Mouse (Mus musculus) E14TG2a.4 (cell line): ENCODE measurements at regions not wholly inside any gene's neighbourhood (a gene's known extent, or its start where the extent isn't known, plus 50 kb on each side); places are given as distances from the start of the nearest gene placed in this dataset.

ENCODE experiments used
- H3K27me3 ChIP-seq: 2 replicates; pipeline ENCODE4 v1.6.1; 2014; ENCODE audit warnings: low read length, control low read depth; ENCODE audit not compliant: insufficient read depth
- H3K36me3 ChIP-seq: 2 replicates; pipeline ENCODE4 v1.6.1; 2014; ENCODE audit warnings: low read length, control low read depth; ENCODE audit not compliant: insufficient read depth
- H3K4me1 ChIP-seq: replicated peaks from 2 replicates; pipeline ENCODE4 v1.6.1; 2014; ENCODE audit warnings: low read depth, low read length, control low read depth
- H3K4me3 ChIP-seq: replicated peaks from 2 replicates; pipeline ENCODE4 v1.5.1; 2014; ENCODE audit warnings: mild to moderate bottlenecking, low read length
- H3K9me3 ChIP-seq: 2 replicates; pipeline ENCODE4 v1.6.1; 2014; ENCODE audit warnings: low read length, control low read depth
- CTCF ChIP-seq: conservative IDR thresholded peaks from 2 replicates; pipeline ENCODE4 v1.5.1; 2014; ENCODE audit warnings: low read length
- NANOG ChIP-seq: IDR thresholded peaks from 2 replicates; pipeline ENCODE4 v1.6.1; 2014; ENCODE audit warnings: borderline replicate concordance, low read length, mixed read lengths
- POU5F1 ChIP-seq: IDR thresholded peaks from 2 replicates; pipeline ENCODE4 v1.6.1; 2014; ENCODE audit warnings: low read length, borderline replicate concordance

DNA sequence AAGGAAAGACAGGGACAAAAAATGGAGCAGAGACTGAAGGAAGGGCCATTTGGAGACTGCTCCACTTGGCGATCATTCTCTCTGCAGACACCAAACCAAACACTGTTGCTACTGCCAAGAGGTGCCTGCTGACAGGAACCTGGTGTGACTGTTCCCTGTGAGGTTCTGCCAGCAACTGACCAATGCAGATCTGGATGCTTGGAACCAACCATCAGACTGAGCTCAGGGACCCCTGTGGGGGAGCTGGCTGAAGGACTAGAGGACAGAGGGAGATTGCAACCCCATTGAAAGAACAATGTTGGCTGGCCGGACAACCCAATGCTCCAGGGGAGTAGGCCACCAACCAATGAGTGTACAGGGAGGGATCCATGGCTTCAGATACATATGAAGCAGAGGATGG lies 139.2 kb upstream of the Cep126 start:
- TF ChIP-seq NANOG = no peak
- no peak for TF ChIP-seq POU5F1
- TF ChIP-seq CTCF = no peak
- no peaks in the 10 kb centered on the region for H3K27me3 ChIP-seq
- no peaks in the 10 kb centered on the region for H3K9me3 ChIP-seq
- no peaks in the 10 kb centered on the region for H3K4me1 ChIP-seq
- no peaks in the 10 kb centered on the region for H3K36me3 ChIP-seq
- H3K4me3 ChIP-seq = no peak overlapping the region

DNA sequence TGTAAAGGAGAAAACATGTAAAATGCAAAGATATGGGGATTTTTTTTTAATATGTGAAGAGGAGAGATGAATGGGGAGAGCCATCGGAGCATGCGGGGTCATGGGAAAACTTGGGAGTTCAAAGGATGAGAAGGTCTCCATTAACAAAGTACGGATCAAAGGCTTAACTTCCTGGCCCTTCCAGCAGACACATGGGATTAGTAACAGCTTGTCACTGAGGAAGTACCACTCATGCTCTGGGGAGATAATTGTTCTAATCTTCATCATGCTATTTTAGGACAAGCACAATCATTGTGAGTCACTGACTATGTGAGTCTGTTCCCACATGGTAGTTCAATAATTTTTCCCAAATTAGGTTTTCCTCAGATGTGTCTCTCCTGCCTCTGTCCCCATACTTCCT lies 115.4 kb upstream of the Cep126 start:
- no peaks in the 10 kb centered on the region for H3K4me1 ChIP-seq
- H3K9me3 ChIP-seq = no peaks in the 10 kb centered on the region
- no peaks in the 10 kb centered on the region for H3K27me3 ChIP-seq
- H3K4me3 ChIP-seq = no peak overlapping the region
- no peak for TF ChIP-seq CTCF
- TF ChIP-seq POU5F1 = no peak
- no peak for TF ChIP-seq NANOG
- H3K36me3 ChIP-seq = no peaks in the 10 kb centered on the region

DNA sequence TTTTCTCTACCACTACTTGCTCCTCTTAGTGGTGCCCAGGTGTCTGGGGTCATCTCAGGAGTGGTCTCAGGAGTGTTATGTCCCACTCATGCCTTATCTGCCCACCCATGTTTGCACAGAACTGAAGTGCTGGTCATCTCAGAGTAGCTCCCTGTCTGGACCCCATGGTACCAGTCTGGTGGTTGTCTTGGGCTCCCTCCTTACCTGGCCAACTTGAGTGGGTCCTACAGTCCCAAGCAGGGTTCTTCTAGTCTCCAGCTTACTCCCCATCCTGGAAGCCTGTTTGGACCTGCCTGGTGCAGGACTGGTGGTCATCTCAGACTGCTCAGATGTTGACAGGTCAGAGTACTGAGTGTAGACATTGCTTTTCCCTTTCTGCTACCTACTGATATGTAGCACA lies 94.0 kb upstream of the Cep126 start:
- TF ChIP-seq POU5F1 (no peak), NANOG (no peak), CTCF (no peak)
- Histone ChIP-seq H3K4me3 (no peak overlapping the region), H3K27me3 (no peaks in the 10 kb centered on the region), H3K36me3 (no peaks in the 10 kb centered on the region), H3K4me1 (no peaks in the 10 kb centered on the region), H3K9me3 (no peaks in the 10 kb centered on the region)

GRCm38 (mm10) chr9:8226415-8226814 lies 92.3 kb upstream of the Cep126 start:
- Histone ChIP-seq H3K36me3 (no peaks in the 10 kb centered on the region), H3K4me3 (no peak overlapping the region), H3K9me3 (no peaks in the 10 kb centered on the region), H3K4me1 (peaks cover 8% of the 10 kb centered on the region; the same call in 1 of the 2 replicates), H3K27me3 (peaks cover 12% of the 10 kb centered on the region)
- TF ChIP-seq CTCF = peak; percentile 37
- no peak for TF ChIP-seq POU5F1

DNA sequence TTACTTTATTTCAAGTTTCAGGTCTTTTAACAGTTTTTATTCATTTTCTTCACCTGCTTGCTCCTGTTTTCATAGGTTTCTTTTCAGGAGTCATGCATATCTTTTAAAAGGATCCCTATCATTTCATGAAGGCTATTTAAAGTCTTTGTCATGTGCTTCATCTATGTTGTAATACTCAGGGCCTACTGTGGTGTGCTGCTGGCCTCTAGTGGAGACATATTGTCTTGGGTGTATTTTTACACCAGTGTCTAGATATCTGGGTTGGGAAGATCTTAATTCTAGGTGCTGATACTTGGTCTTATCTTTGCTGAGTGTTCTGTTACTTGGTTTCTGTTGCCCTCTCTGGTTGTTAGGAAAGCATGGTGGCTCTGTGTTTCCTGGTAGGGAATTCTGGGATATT lies 74.8 kb upstream of the Cep126 start:
- TF ChIP-seq POU5F1 = no peak
- peak; percentile 43 for TF ChIP-seq CTCF
- no peak overlapping the region for H3K4me3 ChIP-seq
- no peaks in the 10 kb centered on the region for H3K36me3 ChIP-seq
- no peaks in the 10 kb centered on the region for H3K4me1 ChIP-seq
- H3K27me3 ChIP-seq = no peaks in the 10 kb centered on the region
- H3K9me3 ChIP-seq = no peaks in the 10 kb centered on the region

DNA sequence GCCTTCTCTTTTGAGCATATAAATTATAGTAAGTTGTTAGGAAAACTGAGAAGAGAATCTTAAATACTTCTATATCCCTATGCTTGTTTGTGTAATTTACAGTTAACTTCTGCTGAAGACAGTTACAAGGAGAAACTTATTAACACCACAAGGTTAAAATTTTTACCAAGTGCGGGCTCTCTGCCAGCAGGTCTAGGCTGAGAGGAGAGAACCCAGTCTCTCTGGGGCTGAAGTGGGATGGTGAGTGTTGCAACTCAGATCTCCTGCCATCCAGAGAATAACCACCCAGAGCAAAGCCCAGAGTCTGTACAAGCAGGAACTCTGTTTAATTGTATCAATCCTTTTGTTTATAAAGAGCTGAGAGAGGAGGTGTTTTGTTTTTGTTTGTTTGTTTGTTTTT lies 51.3 kb upstream of the Cep126 start:
- no peaks in the 10 kb centered on the region for H3K27me3 ChIP-seq
- no peaks in the 10 kb centered on the region for H3K4me1 ChIP-seq
- TF ChIP-seq NANOG (no peak), CTCF (no peak), POU5F1 (no peak)
- H3K36me3 ChIP-seq = no peaks in the 10 kb centered on the region
- H3K4me3 ChIP-seq = no peak overlapping the region
- H3K9me3 ChIP-seq = no peaks in the 10 kb centered on the region
